In genomic region chr2:143032378-143033255, GRCm38 (mm10) we compare ENCODE assay signal across 16 mouse cellular contexts. TPM values are rescaled to one million over a fixed set of nuclear protein-coding genes. Genes with fewer than 3 reads are reported as not detected.
DNase-seq lines count a peak whose midpoint lies in the region; ATAC-seq and TF ChIP-seq lines count a peak whose summit lies in the region.
"Had no signal": no experiment of that assay in that cellular context is flagged by ENCODE, and none has a peak within 500 bp of the region (broad histone marks: within the 10 kb centered on the region; RNA-seq: fewer than 3 reads in every experiment).

No protein-coding gene starts in this region.

- intact Hi-C loops in left cerebral cortex, adult 2 months (cut with DNase I): no loop called here

- ATAC-seq in forebrain, embryonic 13.5 days: peak; percentile 57; the same call in 1 of the 2 replicates
- no peak for ATAC-seq in hindbrain, embryonic 15.5 days (ENCODE audit: low FRiP score, low read depth)
- peak; percentile 73 for ATAC-seq in neural tube, embryonic 12.5 days (ENCODE audit: low FRiP score, low read depth)
- ATAC-seq: inflammation-experienced regulatory T-cells, adult 6 months; Patski had no signal

- peak overlapping the region; percentile 82 for H3K27ac ChIP-seq in left cerebral cortex, adult 2 months
- H3K27ac ChIP-seq in forebrain, embryonic 13.5 days: no peak overlapping the region
- peak overlapping the region; percentile 36; the same call in 1 of the 2 replicates for H3K27ac ChIP-seq in hindbrain, embryonic 15.5 days (replicated peaks)
- no peak overlapping the region for H3K27ac ChIP-seq in neural tube, embryonic 12.5 days
- H3K27ac ChIP-seq: heart, embryonic 10.5 days had no signal

- WGBS in forebrain, embryonic 13.5 days: 41% methylated on average over 10 of the region's 10 CpGs
- WGBS in hindbrain, embryonic 15.5 days: 50% methylated on average over 10 of the region's 10 CpGs
- 42% methylated on average over 10 of the region's 10 CpGs for WGBS in neural tube, embryonic 12.5 days
- 78% methylated on average over 10 of the region's 10 CpGs for WGBS in lung, adult 2 months

- no peaks in the 10 kb centered on the region for H3K27me3 ChIP-seq in forebrain, embryonic 13.5 days
- no peaks in the 10 kb centered on the region for H3K27me3 ChIP-seq in hindbrain, embryonic 15.5 days
- no peaks in the 10 kb centered on the region for H3K27me3 ChIP-seq in neural tube, embryonic 12.5 days (replicated peaks)

- DNase-seq in left cerebral cortex, adult 2 months (ENCODE audit: extremely low spot score in 1 of 2, low spot score in 2 of 2): peak in 1 of 2 experiments; percentile 15
- no peak for DNase-seq in left cerebral cortex, adult 18-20 months (ENCODE audit: low spot score in 2 of 2)
- no peak for DNase-seq in lung, adult 2 months
- DNase-seq in urinary bladder, adult 18-20 months (ENCODE audit: low spot score in 2 of 2): no peak
- DNase-seq: cerebellum, postnatal 36 days; spleen, adult 18-20 months had no signal

- no peak overlapping the region for H3K9ac ChIP-seq in forebrain, embryonic 13.5 days
- no peak overlapping the region for H3K9ac ChIP-seq in hindbrain, embryonic 15.5 days
- H3K9ac ChIP-seq in neural tube, embryonic 12.5 days: no peak overlapping the region

- H3K36me3 ChIP-seq in forebrain, embryonic 13.5 days (ENCODE audit: poor library complexity, severe bottlenecking): no peaks in the 10 kb centered on the region
- no peaks in the 10 kb centered on the region for H3K36me3 ChIP-seq in hindbrain, embryonic 15.5 days
- no peaks in the 10 kb centered on the region for H3K36me3 ChIP-seq in neural tube, embryonic 12.5 days
- H3K36me3 ChIP-seq: heart, embryonic 10.5 days had no signal

- no peaks in the 10 kb centered on the region for H3K9me3 ChIP-seq in forebrain, embryonic 13.5 days (replicated peaks)
- no peaks in the 10 kb centered on the region for H3K9me3 ChIP-seq in hindbrain, embryonic 15.5 days
- H3K9me3 ChIP-seq in neural tube, embryonic 12.5 days: no peaks in the 10 kb centered on the region
- H3K9me3 ChIP-seq: heart, embryonic 10.5 days had no signal

- H3K4me2 ChIP-seq in forebrain, embryonic 13.5 days: no peak overlapping the region
- no peak overlapping the region for H3K4me2 ChIP-seq in hindbrain, embryonic 15.5 days
- H3K4me2 ChIP-seq in neural tube, embryonic 12.5 days (replicated peaks): 0 out of 2 replicates have a peak overlapping the region, but pooled peaks have one; percentile 14

- TF ChIP-seq CTCF in left cerebral cortex, adult 2 months (IDR thresholded peaks at IDR 0.05): no peak
- no peak for TF ChIP-seq CTCF in lung, adult 2 months (IDR thresholded peaks at IDR 0.05; ENCODE audit: insufficient read depth, low read length)

- TF ChIP-seq POLR2A in lung, adult 2 months (IDR thresholded peaks at IDR 0.05; ENCODE audit: borderline replicate concordance, extremely low read depth, low read depth, low read length): no peak

- H3K4me3 ChIP-seq in left cerebral cortex, adult 2 months: no peak overlapping the region
- H3K4me3 ChIP-seq in forebrain, embryonic 13.5 days: no peak overlapping the region
- H3K4me3 ChIP-seq in hindbrain, embryonic 15.5 days: no peak overlapping the region
- H3K4me3 ChIP-seq in neural tube, embryonic 12.5 days: no peak overlapping the region
- H3K4me3 ChIP-seq in lung, adult 2 months (replicated peaks; ENCODE audit: extremely low read depth, low read depth, low read length): no peak overlapping the region
- H3K4me3 ChIP-seq: heart, embryonic 10.5 days had no signal

- peaks cover 8% of the 10 kb centered on the region; the same call in 1 of the 2 replicates for H3K4me1 ChIP-seq in forebrain, embryonic 13.5 days
- peaks cover 20% of the 10 kb centered on the region; the same call in 1 of the 2 replicates for H3K4me1 ChIP-seq in hindbrain, embryonic 15.5 days (replicated peaks)
- H3K4me1 ChIP-seq in neural tube, embryonic 12.5 days: peaks cover 10% of the 10 kb centered on the region
- H3K4me1 ChIP-seq in lung, adult 2 months (ENCODE audit: control insufficient read depth, insufficient read depth, low read length): no peaks in the 10 kb centered on the region; the same call in 1 of the 2 replicates
- H3K4me1 ChIP-seq: heart, embryonic 10.5 days had no signal

RNA-seq across cellular contexts. Expression of gene Snrpb2, which starts 30.2 kb away (rescaled TPM):
- 10 to 100 TPM; 31.0 to 34.7 TPM for total RNA-seq in left cerebral cortex, adult 2 months (2021)
- 10 to 100 TPM; 33.3 to 35.8 TPM for total RNA-seq in left cerebral cortex, adult 18-20 months (2021)
- polyA plus RNA-seq in forebrain, embryonic 13.5 days (2015; fragmentation: Nextera tagmentation; extraction: Ambion mirVana): 95.4 and 108 TPM in 2 replicates
- 44.1 and 57.6 TPM in 2 replicates for polyA plus RNA-seq in hindbrain, embryonic 15.5 days (2015; fragmentation: Nextera tagmentation; extraction: Ambion mirVana)
- polyA plus RNA-seq in neural tube, embryonic 12.5 days (2016; fragmentation: Nextera tagmentation; extraction: Ambion mirVana): 88.6 and 93.2 TPM in 2 replicates
- polyA plus RNA-seq in lung, adult 2 months (2012; rRNA removed): 2.2 and 4.1 TPM in 2 replicates

RNA-seq across cellular contexts. Expression of gene Otor, which starts 45.7 kb away (rescaled TPM):
- total RNA-seq in left cerebral cortex, adult 2 months (2021): not detected
- total RNA-seq in left cerebral cortex, adult 18-20 months (2021): not detected
- 0.89 and 2.7 TPM in 2 replicates for polyA plus RNA-seq in forebrain, embryonic 13.5 days (2015; fragmentation: Nextera tagmentation; extraction: Ambion mirVana)
- polyA plus RNA-seq in hindbrain, embryonic 15.5 days (2015; fragmentation: Nextera tagmentation; extraction: Ambion mirVana): 1.5 and 5.3 TPM in 2 replicates
- polyA plus RNA-seq in neural tube, embryonic 12.5 days (2016; fragmentation: Nextera tagmentation; extraction: Ambion mirVana): 2.0 and 2.3 TPM in 2 replicates
- not detected in 2 replicates for polyA plus RNA-seq in lung, adult 2 months (2012; rRNA removed)
- total RNA-seq: adrenal gland, adult 18-20 months; gastrocnemius, adult 18-20 months; layer of hippocampus, postnatal 10 days had no signal
- polyA plus RNA-seq: inflammation-experienced regulatory T-cells, adult 6 months; Patski; testis, adult 2 months had no signal

Comparison
In these comparisons a context has a peak if more than half of its experiments do, and no peak if none do; other contexts are left out.
1. H3K27ac ChIP-seq: peak in left cerebral cortex, adult 2 months (single experiment) and hindbrain, embryonic 15.5 days (single experiment); none in forebrain, embryonic 13.5 days (single experiment) and neural tube, embryonic 12.5 days (single experiment).